Comparison of ENCODE assay signal across 13 mouse cellular contexts in the genomic region with DNA sequence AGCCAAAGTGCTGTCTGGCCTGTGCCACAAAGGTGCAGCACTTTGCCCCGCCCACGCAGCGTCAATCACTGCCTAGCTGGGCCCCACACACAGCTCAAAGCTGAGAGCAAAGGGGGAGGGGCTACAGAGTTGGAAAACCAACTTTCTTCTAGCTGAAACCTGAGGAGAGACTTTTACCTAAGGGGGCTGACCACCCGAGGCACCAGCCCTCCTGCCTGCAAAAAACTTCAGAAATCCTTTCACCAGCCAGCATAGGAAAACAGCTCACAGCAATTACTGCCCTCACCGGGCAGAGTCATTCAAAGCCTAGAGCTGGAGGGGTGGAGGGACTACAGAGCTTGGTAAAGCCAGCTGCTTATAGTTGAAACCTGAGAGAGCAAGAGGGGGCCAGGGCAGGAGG.
DNase-seq lines count a peak whose midpoint lies in the region; ATAC-seq and TF ChIP-seq lines count a peak whose summit lies in the region.
"Had no signal": no experiment of that assay in that cellular context is flagged by ENCODE, and none has a peak within 500 bp of the region (broad histone marks: within the 10 kb centered on the region; RNA-seq: fewer than 3 reads in every experiment).

No protein-coding gene starts in this region.

- no peaks in the 10 kb centered on the region for H3K36me3 ChIP-seq in embryonic facial prominence, embryonic 14.5 days (ENCODE audit: control insufficient read depth, insufficient read depth, low read length)
- no peaks in the 10 kb centered on the region for H3K36me3 ChIP-seq in limb, embryonic 10.5 days

- H3K4me3 ChIP-seq in embryonic facial prominence, embryonic 14.5 days (ENCODE audit: low read depth, low read length): no peak overlapping the region
- no peak overlapping the region for H3K4me3 ChIP-seq in limb, embryonic 10.5 days
- H3K4me3 ChIP-seq: gastrocnemius, adult 2 months; left cerebral cortex, adult 2 months had no signal

- 35% methylated on average over 5 of the region's 5 CpGs for WGBS in embryonic facial prominence, embryonic 14.5 days
- 42% methylated on average over 5 of the region's 5 CpGs for WGBS in limb, embryonic 10.5 days

- no peak for TF ChIP-seq CTCF in brain, embryonic 14.5 days (IDR thresholded peaks at IDR 0.05; ENCODE audit: borderline replicate concordance, extremely low read depth, insufficient read depth, insufficient read length)

- H3K4me2 ChIP-seq in embryonic facial prominence, embryonic 14.5 days (ENCODE audit: low read depth, low read length): 0 out of 2 replicates have a peak overlapping the region, but pooled peaks have one; percentile 2

- H3K27me3 ChIP-seq in embryonic facial prominence, embryonic 14.5 days (replicated peaks; ENCODE audit: control insufficient read depth, insufficient read depth, low read length): no peaks in the 10 kb centered on the region
- H3K27me3 ChIP-seq in limb, embryonic 10.5 days (ENCODE audit: low read depth, poor library complexity, severe bottlenecking): no peaks in the 10 kb centered on the region

- H3K9me3 ChIP-seq in embryonic facial prominence, embryonic 14.5 days (ENCODE audit: control insufficient read depth, low read length): no peaks in the 10 kb centered on the region
- H3K9me3 ChIP-seq in limb, embryonic 10.5 days (replicated peaks): no peaks in the 10 kb centered on the region

- no peak overlapping the region for H3K9ac ChIP-seq in embryonic facial prominence, embryonic 14.5 days (ENCODE audit: low read depth, low read length)

- H3K4me1 ChIP-seq in embryonic facial prominence, embryonic 14.5 days (ENCODE audit: control insufficient read depth, insufficient read depth, low read length): no peaks in the 10 kb centered on the region
- H3K4me1 ChIP-seq in limb, embryonic 10.5 days: 0 out of 2 replicates have a peak, but pooled peaks cover 4% of the 10 kb centered on the region

- H3K27ac ChIP-seq in embryonic facial prominence, embryonic 14.5 days (replicated peaks; ENCODE audit: low read depth, low read length): no peak overlapping the region
- peak overlapping the region; percentile 67 for H3K27ac ChIP-seq in limb, embryonic 10.5 days
- H3K27ac ChIP-seq: gastrocnemius, adult 2 months; left cerebral cortex, adult 2 months had no signal

- no peak for TF ChIP-seq POLR2A in brain, embryonic 14.5 days (IDR thresholded peaks at IDR 0.05; ENCODE audit: borderline replicate concordance, extremely low read depth, insufficient read depth, insufficient read length, poor library complexity, severe bottlenecking)

- DNase-seq in kidney, adult 9 months: peak; percentile 40
- no peak for DNase-seq in kidney, adult 11 months
- DNase-seq in brain, embryonic 14.5 days (ENCODE audit: low read depth): peak; percentile 9
- DNase-seq in embryonic facial prominence, embryonic 14.5 days (ENCODE audit: low spot score): peak; percentile 58
- peak; percentile 65 for DNase-seq in limb, embryonic 10.5 days (ENCODE audit: low spot score)
- no peak for DNase-seq in left cerebral cortex, adult 9 months (ENCODE audit: low spot score in 2 of 2)
- no peak for DNase-seq in spleen, adult 12 weeks (ENCODE audit: low spot score)
- DNase-seq in right cerebral cortex, postnatal 4 days: no peak
- DNase-seq: cerebellum, adult 9-11 months; gastrocnemius, adult 2 months; heart, postnatal 4 days; right cerebral cortex, postnatal 14 days had no signal

- ATAC-seq in embryonic facial prominence, embryonic 14.5 days (ENCODE audit: low read depth): peak; percentile 95

Comparison
In these comparisons a context has a peak if more than half of its experiments do, and no peak if none do; other contexts are left out.
1. DNase-seq: peak in kidney, adult 9 months (single experiment), brain, embryonic 14.5 days (single experiment), embryonic facial prominence, embryonic 14.5 days (single experiment) and limb, embryonic 10.5 days (single experiment); none in kidney, adult 11 months (single experiment), left cerebral cortex, adult 9 months (0 of 2), spleen, adult 12 weeks (single experiment) and right cerebral cortex, postnatal 4 days (single experiment).